Comparison of ENCODE assay signal across 8 mouse cellular contexts in the genomic region with DNA sequence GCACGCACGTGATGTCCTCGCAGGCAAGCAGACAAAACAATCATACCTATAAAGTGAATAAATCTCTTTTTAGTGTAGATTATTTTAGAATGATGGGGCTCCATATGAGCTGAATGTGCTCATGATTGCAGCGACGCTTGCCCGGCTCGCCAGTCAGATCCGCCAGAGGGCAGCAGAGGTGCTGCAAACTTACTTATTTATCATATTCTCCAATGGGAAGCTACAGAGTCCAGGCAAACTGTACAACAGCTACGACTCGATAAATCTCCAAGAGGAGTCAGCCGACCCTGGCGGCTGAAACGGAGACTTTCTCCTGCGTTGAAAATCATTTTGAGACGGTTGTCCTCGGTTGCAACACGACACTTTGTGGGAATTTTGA. TPM values are rescaled to one million over a fixed set of nuclear protein-coding genes. Genes with fewer than 3 reads are reported as not detected.
A peak's percentile ranks its signal among the peaks of the same experiment; 100 is the strongest.
DNase-seq lines count a peak whose midpoint lies in the region; ATAC-seq and TF ChIP-seq lines count a peak whose summit lies in the region.

No protein-coding gene starts in this region.

- no peak overlapping the region for H3K27ac ChIP-seq in heart, embryonic 12.5 days (ENCODE audit: poor library complexity, severe bottlenecking)
- H3K27ac ChIP-seq in kidney, postnatal 0 days = peak overlapping the region; percentile 19; the same call in 1 of the 2 replicates
- H3K27ac ChIP-seq in liver, embryonic 11.5 days (ENCODE audit: low read depth, low read length) = no peak overlapping the region; the same call in 1 of the 2 replicates
- peak overlapping the region; percentile 40 for H3K27ac ChIP-seq in stomach, embryonic 14.5 days (ENCODE audit: low read length)

- TF ChIP-seq POLR2A in brain, embryonic 14.5 days (IDR thresholded peaks at IDR 0.05; ENCODE audit: borderline replicate concordance, extremely low read depth, insufficient read depth, insufficient read length, poor library complexity, severe bottlenecking) = no peak

- H3K9ac ChIP-seq in heart, embryonic 12.5 days = 0 out of 2 replicates have a peak overlapping the region, but pooled peaks have one; percentile 44
- 0 out of 2 replicates have a peak overlapping the region, but pooled peaks have one; percentile 14 for H3K9ac ChIP-seq in kidney, postnatal 0 days (ENCODE audit: low read depth, low read length)
- peak overlapping the region; percentile 51 for H3K9ac ChIP-seq in liver, embryonic 11.5 days (ENCODE audit: low read depth, low read length)
- no peak overlapping the region for H3K9ac ChIP-seq in stomach, embryonic 14.5 days (replicated peaks; ENCODE audit: low read depth, low read length)

- H3K36me3 ChIP-seq in C2C12 (ENCODE audit: control insufficient read depth, insufficient read depth) = no peaks in the 10 kb centered on the region
- no peaks in the 10 kb centered on the region; the same call in none of the 2 replicates for H3K36me3 ChIP-seq in erythroblast, embryonic 14.5 days (ENCODE audit: control insufficient read depth)
- no peaks in the 10 kb centered on the region for H3K36me3 ChIP-seq in heart, embryonic 12.5 days
- no peaks in the 10 kb centered on the region for H3K36me3 ChIP-seq in kidney, postnatal 0 days (ENCODE audit: insufficient read depth, low read length)
- no peaks in the 10 kb centered on the region for H3K36me3 ChIP-seq in liver, embryonic 11.5 days (ENCODE audit: control insufficient read depth, insufficient read depth, low read length)
- H3K36me3 ChIP-seq in stomach, embryonic 14.5 days (ENCODE audit: control insufficient read depth, insufficient read depth, low read length) = no peaks in the 10 kb centered on the region

- no peaks in the 10 kb centered on the region for H3K27me3 ChIP-seq in C2C12 (ENCODE audit: control insufficient read depth, insufficient read depth, insufficient read length)
- H3K27me3 ChIP-seq in erythroblast, embryonic 14.5 days (ENCODE audit: control insufficient read depth) = no peaks in the 10 kb centered on the region
- H3K27me3 ChIP-seq in heart, embryonic 12.5 days (replicated peaks) = no peaks in the 10 kb centered on the region
- no peaks in the 10 kb centered on the region for H3K27me3 ChIP-seq in kidney, postnatal 0 days (ENCODE audit: insufficient read depth, low read length)
- H3K27me3 ChIP-seq in liver, embryonic 11.5 days (replicated peaks; ENCODE audit: control insufficient read depth, insufficient read depth, low read length) = no peaks in the 10 kb centered on the region
- H3K27me3 ChIP-seq in stomach, embryonic 14.5 days (ENCODE audit: control insufficient read depth, insufficient read depth, low read length) = no peaks in the 10 kb centered on the region

- no peaks in the 10 kb centered on the region for H3K9me3 ChIP-seq in erythroblast, embryonic 14.5 days (ENCODE audit: control insufficient read depth, low read length)
- H3K9me3 ChIP-seq in heart, embryonic 12.5 days (replicated peaks) = no peaks in the 10 kb centered on the region
- H3K9me3 ChIP-seq in kidney, postnatal 0 days (replicated peaks; ENCODE audit: low read length) = no peaks in the 10 kb centered on the region
- no peaks in the 10 kb centered on the region for H3K9me3 ChIP-seq in liver, embryonic 11.5 days (ENCODE audit: control insufficient read depth, low read length)
- H3K9me3 ChIP-seq in stomach, embryonic 14.5 days (ENCODE audit: control insufficient read depth, low read depth, low read length) = no peaks in the 10 kb centered on the region

- peak; percentile 40; the same call in 1 of the 2 replicates for ATAC-seq in heart, embryonic 12.5 days (ENCODE audit: insufficient number of reproducible peaks, low FRiP score)
- peak; percentile 30; the same call in 1 of the 2 replicates for ATAC-seq in kidney, postnatal 0 days (replicated peaks; ENCODE audit: low FRiP score, low read depth)
- ATAC-seq in liver, embryonic 11.5 days (replicated peaks; ENCODE audit: low FRiP score) = peak; percentile 42
- ATAC-seq in stomach, embryonic 14.5 days (ENCODE audit: insufficient number of reproducible peaks, insufficient read depth, low FRiP score, low read depth) = peak; percentile 10; the same call in 1 of the 2 replicates

- H3K4me3 ChIP-seq in C2C12 (ENCODE audit: insufficient read depth, poor library complexity, severe bottlenecking) = no peak overlapping the region
- H3K4me3 ChIP-seq in erythroblast, embryonic 14.5 days (replicated peaks) = peak overlapping the region; percentile 92
- H3K4me3 ChIP-seq in heart, embryonic 12.5 days = peak overlapping the region; percentile 75
- H3K4me3 ChIP-seq in kidney, postnatal 0 days (replicated peaks; ENCODE audit: low read depth, low read length) = peak overlapping the region; percentile 80
- H3K4me3 ChIP-seq in liver, embryonic 11.5 days (ENCODE audit: low read depth, low read length) = peak overlapping the region; percentile 79
- peak overlapping the region; percentile 79 for H3K4me3 ChIP-seq in stomach, embryonic 14.5 days (ENCODE audit: low read depth, low read length)

- DNase-seq in brain, embryonic 14.5 days (ENCODE audit: low read depth) = peak; percentile 94
- DNase-seq in kidney, postnatal 0 days (ENCODE audit: low spot score) = peak; percentile 94
- peak; percentile 81 for DNase-seq in liver, embryonic 11.5 days (ENCODE audit: low spot score)
- peak; percentile 93 for DNase-seq in naive thymus-derived CD4-positive, alpha-beta T cell, adult 2 months (ENCODE audit: low read depth)

- TF ChIP-seq CTCF in C2C12 (IDR thresholded peaks at IDR 0.05; ENCODE audit: control insufficient read depth, insufficient read depth, insufficient read length) = peak; percentile 62
- peak; percentile 91 for TF ChIP-seq CTCF in brain, embryonic 14.5 days (IDR thresholded peaks at IDR 0.05; ENCODE audit: borderline replicate concordance, extremely low read depth, insufficient read depth, insufficient read length)
- TF ChIP-seq CTCF in kidney, postnatal 0 days (IDR thresholded peaks at IDR 0.05; ENCODE audit: low read depth) = peak; percentile 89

- WGBS in heart, embryonic 12.5 days = 1% methylated on average over 17 of the region's 17 CpGs
- under 1% methylated on average over 17 of the region's 17 CpGs for WGBS in kidney, postnatal 0 days
- WGBS in liver, embryonic 11.5 days = 1% methylated on average over 17 of the region's 17 CpGs
- WGBS in stomach, embryonic 14.5 days = under 1% methylated on average over 17 of the region's 17 CpGs

- peak overlapping the region; percentile 47 for H3ac ChIP-seq in C2C12 (ENCODE audit: control insufficient read depth, insufficient read length, low read depth)

- H3K79me2 ChIP-seq in C2C12 (ENCODE audit: control insufficient read depth, insufficient read depth) = peaks cover 36% of the 10 kb centered on the region

- peaks cover 29% of the 10 kb centered on the region for H3K79me3 ChIP-seq in C2C12 (ENCODE audit: low read depth)

- peaks cover 44% of the 10 kb centered on the region for H3K4me1 ChIP-seq in erythroblast, embryonic 14.5 days (ENCODE audit: control insufficient read depth)
- peaks cover 12% of the 10 kb centered on the region for H3K4me1 ChIP-seq in heart, embryonic 12.5 days (replicated peaks)
- no peaks in the 10 kb centered on the region for H3K4me1 ChIP-seq in kidney, postnatal 0 days (replicated peaks; ENCODE audit: insufficient read depth, low read length)
- H3K4me1 ChIP-seq in liver, embryonic 11.5 days (replicated peaks; ENCODE audit: control insufficient read depth, insufficient read depth, low read length) = peaks cover 7% of the 10 kb centered on the region
- peaks cover 7% of the 10 kb centered on the region; the same call in 1 of the 2 replicates for H3K4me1 ChIP-seq in stomach, embryonic 14.5 days (ENCODE audit: control insufficient read depth, insufficient read depth, low read length)

- H3K4me2 ChIP-seq in heart, embryonic 12.5 days = peak overlapping the region; percentile 73
- H3K4me2 ChIP-seq in kidney, postnatal 0 days (ENCODE audit: low read length) = peak overlapping the region; percentile 56
- H3K4me2 ChIP-seq in liver, embryonic 11.5 days = peak overlapping the region; percentile 81
- H3K4me2 ChIP-seq in stomach, embryonic 14.5 days (replicated peaks; ENCODE audit: low read depth, low read length) = peak overlapping the region; percentile 56

TF ChIP-seq in C2C12, 6 proteins besides CTCF, POLR2A, EP300 and RAD21:
- TF ChIP-seq MAX (IDR thresholded peaks at IDR 0.05) (peak; percentile 42), USF1 (IDR thresholded peaks at IDR 0.05; ENCODE audit: low read depth) (no peak), CEBPB (IDR thresholded peaks at IDR 0.05; ENCODE audit: low read depth) (peak; percentile 14), MYOG (IDR thresholded peaks at IDR 0.05; ENCODE audit: control insufficient read depth, extremely low read depth, insufficient read length) (no peak), MYOD1 (IDR thresholded peaks at IDR 0.05; ENCODE audit: control insufficient read depth, insufficient read length, low read depth) (no peak), FOSL1 (IDR thresholded peaks at IDR 0.05; ENCODE audit: insufficient read depth, low read length, poor library complexity, severe bottlenecking) (no peak)

RNA-seq across cellular contexts. Expression of a gene that starts 1.2 kb away (rescaled TPM):
- 5.1 TPM for polyA plus RNA-seq in C2C12 (2012; fragmentation: generic; extraction: Trizol)
- 16.5 and 21.3 TPM in 2 replicates for polyA plus RNA-seq in brain, embryonic 14.5 days (2012; rRNA removed)
- polyA plus RNA-seq in erythroblast, embryonic 14.5 days (2012) = 0.46 and 0.48 TPM in 2 replicates
- 29.1 and 31.0 TPM in 2 replicates for polyA plus RNA-seq in heart, embryonic 12.5 days (2016; fragmentation: Nextera tagmentation; extraction: Ambion mirVana)
- 20.2 and 22.6 TPM in 2 replicates for polyA plus RNA-seq in kidney, postnatal 0 days (2015; fragmentation: Nextera tagmentation; extraction: Ambion mirVana)
- 25.7 and 25.8 TPM in 2 replicates for polyA plus RNA-seq in liver, embryonic 11.5 days (2014; fragmentation: Nextera tagmentation; extraction: Ambion mirVana)
- polyA plus RNA-seq in stomach, embryonic 14.5 days (2014; fragmentation: Nextera tagmentation; extraction: Ambion mirVana) = 41.4 and 41.6 TPM in 2 replicates

RNA-seq across cellular contexts. Expression of a gene that starts 5.0 kb away (rescaled TPM):
- polyA plus RNA-seq in C2C12 (2012; fragmentation: generic; extraction: Trizol) = 0.01 TPM
- polyA plus RNA-seq in brain, embryonic 14.5 days (2012; rRNA removed) = 0.01 TPM in 1 of 2 replicates, not detected in the other
- polyA plus RNA-seq in erythroblast, embryonic 14.5 days (2012) = 0.08 TPM in 1 of 2 replicates, not detected in the other
- 0.11 TPM in 1 of 2 replicates, not detected in the other for polyA plus RNA-seq in heart, embryonic 12.5 days (2016; fragmentation: Nextera tagmentation; extraction: Ambion mirVana)
- 0.49 and 0.70 TPM in 2 replicates for polyA plus RNA-seq in kidney, postnatal 0 days (2015; fragmentation: Nextera tagmentation; extraction: Ambion mirVana)
- polyA plus RNA-seq in liver, embryonic 11.5 days (2014; fragmentation: Nextera tagmentation; extraction: Ambion mirVana) = 2.0 and 2.6 TPM in 2 replicates
- 0.33 and 0.39 TPM in 2 replicates for polyA plus RNA-seq in stomach, embryonic 14.5 days (2014; fragmentation: Nextera tagmentation; extraction: Ambion mirVana)

Comparison
In these comparisons a context has a peak if more than half of its experiments do, and no peak if none do; other contexts are left out.
1. H3K27ac ChIP-seq: peak in kidney, postnatal 0 days (single experiment) and stomach, embryonic 14.5 days (single experiment); none in heart, embryonic 12.5 days (single experiment) and liver, embryonic 11.5 days (single experiment).
2. Peak in every context shown above with its lines, with median percentiles within 50 percentile points of each other: CTCF ChIP-seq, DNase-seq, ATAC-seq and H3K4me2 ChIP-seq.